Mouse (Mus musculus) E14TG2a.4 (cell line): Measurements from ENCODE around the gene Tmem107.

Source experiments
- H3K27me3 ChIP-seq: 2 replicates; pipeline ENCODE4 v1.6.1; 2014; ENCODE audit warnings: low read length, control low read depth; ENCODE audit not compliant: insufficient read depth
- H3K36me3 ChIP-seq: 2 replicates; pipeline ENCODE4 v1.6.1; 2014; ENCODE audit warnings: low read length, control low read depth; ENCODE audit not compliant: insufficient read depth
- H3K4me1 ChIP-seq: replicated peaks from 2 replicates; pipeline ENCODE4 v1.6.1; 2014; ENCODE audit warnings: low read depth, low read length, control low read depth
- H3K4me3 ChIP-seq: replicated peaks from 2 replicates; pipeline ENCODE4 v1.5.1; 2014; ENCODE audit warnings: mild to moderate bottlenecking, low read length
- H3K9me3 ChIP-seq: 2 replicates; pipeline ENCODE4 v1.6.1; 2014; ENCODE audit warnings: low read length, control low read depth
- CTCF ChIP-seq: conservative IDR thresholded peaks from 2 replicates; pipeline ENCODE4 v1.5.1; 2014; ENCODE audit warnings: low read length
- NANOG ChIP-seq: IDR thresholded peaks from 2 replicates; pipeline ENCODE4 v1.6.1; 2014; ENCODE audit warnings: borderline replicate concordance, low read length, mixed read lengths
- POU5F1 ChIP-seq: IDR thresholded peaks from 2 replicates; pipeline ENCODE4 v1.6.1; 2014; ENCODE audit warnings: low read length, borderline replicate concordance

Gene Tmem107

GRCm38 (mm10) chr11:69074776-69075069, 4.1 kb downstream of the Tmem107 start:
- H3K9me3 ChIP-seq: no peaks in the 10 kb centered on the region
- H3K27me3 ChIP-seq: no peaks in the 10 kb centered on the region
- peaks cover 77% of the 10 kb centered on the region for H3K4me1 ChIP-seq
- 0 out of 2 replicates have a peak overlapping the region, but pooled peaks have one; percentile 2 for H3K4me3 ChIP-seq
- H3K36me3 ChIP-seq: no peaks in the 10 kb centered on the region
- TF ChIP-seq CTCF (no peak), NANOG (no peak), POU5F1 (no peak)

GRCm38 (mm10) chr11:69075764-69076479, 5.3 kb downstream of the Tmem107 start:
- Histone ChIP-seq H3K27me3 (no peaks in the 10 kb centered on the region), H3K9me3 (no peaks in the 10 kb centered on the region), H3K4me3 (peak overlapping the region; percentile 3; the same call in 1 of the 2 replicates), H3K4me1 (peaks cover 70% of the 10 kb centered on the region), H3K36me3 (no peaks in the 10 kb centered on the region)
- TF ChIP-seq POU5F1: no peak
- TF ChIP-seq NANOG: no peak
- TF ChIP-seq CTCF: no peak

GRCm38 (mm10) chr11:69076572-69076971, 6.0 kb downstream of the Tmem107 start:
- H3K36me3 ChIP-seq: no peaks in the 10 kb centered on the region
- H3K4me3 ChIP-seq: no peak overlapping the region; the same call in 1 of the 2 replicates
- H3K27me3 ChIP-seq: no peaks in the 10 kb centered on the region
- H3K9me3 ChIP-seq: no peaks in the 10 kb centered on the region
- TF ChIP-seq NANOG (no peak), POU5F1 (no peak), CTCF (no peak)
- H3K4me1 ChIP-seq: peaks cover 67% of the 10 kb centered on the region

GRCm38 (mm10) chr11:69077316-69077715, 6.7 kb downstream of the Tmem107 start:
- Histone ChIP-seq H3K4me1 (peaks cover 60% of the 10 kb centered on the region), H3K36me3 (no peaks in the 10 kb centered on the region), H3K4me3 (no peak overlapping the region), H3K27me3 (no peaks in the 10 kb centered on the region), H3K9me3 (no peaks in the 10 kb centered on the region)
- no peak for TF ChIP-seq NANOG
- no peak for TF ChIP-seq POU5F1
- no peak for TF ChIP-seq CTCF

GRCm38 (mm10) chr11:69078041-69078440, 7.4 kb downstream of the Tmem107 start:
- Histone ChIP-seq H3K9me3 (no peaks in the 10 kb centered on the region), H3K27me3 (no peaks in the 10 kb centered on the region), H3K4me1 (peaks cover 53% of the 10 kb centered on the region), H3K4me3 (no peak overlapping the region), H3K36me3 (no peaks in the 10 kb centered on the region)
- TF ChIP-seq NANOG (no peak), CTCF (no peak), POU5F1 (no peak)

GRCm38 (mm10) chr11:69078805-69079438, 8.3 kb downstream of the Tmem107 start:
- no peak for TF ChIP-seq CTCF
- no peak for TF ChIP-seq POU5F1
- TF ChIP-seq NANOG: no peak
- no peaks in the 10 kb centered on the region for H3K9me3 ChIP-seq
- H3K4me1 ChIP-seq: peaks cover 48% of the 10 kb centered on the region
- H3K36me3 ChIP-seq: no peaks in the 10 kb centered on the region
- H3K4me3 ChIP-seq: no peak overlapping the region
- H3K27me3 ChIP-seq: no peaks in the 10 kb centered on the region

- peaks cover 36% of the 10 kb centered on the region for H3K4me1 ChIP-seq
- H3K9me3 ChIP-seq: no peaks in the 10 kb centered on the region
- H3K36me3 ChIP-seq: no peaks in the 10 kb centered on the region
- H3K4me3 ChIP-seq: no peak overlapping the region
- TF ChIP-seq CTCF (no peak), NANOG (no peak), POU5F1 (no peak)
- no peaks in the 10 kb centered on the region for H3K27me3 ChIP-seq
Measured at GRCm38 (mm10) chr11:69080102-69080854, 9.7 kb downstream of the Tmem107 start.

- Histone ChIP-seq H3K36me3 (no peaks in the 10 kb centered on the region), H3K4me1 (peaks cover 38% of the 10 kb centered on the region), H3K9me3 (no peaks in the 10 kb centered on the region), H3K4me3 (no peak overlapping the region), H3K27me3 (no peaks in the 10 kb centered on the region)
- TF ChIP-seq POU5F1 (no peak), CTCF (no peak), NANOG (no peak)
Measured at GRCm38 (mm10) chr11:69080855-69081222, 10.2 kb downstream of the Tmem107 start.
